Mouse (Mus musculus) left cerebral cortex, adult 18-20 months (tissue): ENCODE data around the gene Il1b. TPM values are rescaled to one million over a fixed set of nuclear protein-coding genes. Genes with fewer than 3 reads are reported as not detected.

Source experiments
- DNase-seq, 2 experiments: peaks; one replicate each; pipeline ENCODE4 v3.0.0; 2021 to 2022; ENCODE audit warnings: low spot score in 2 of 2, mixed read lengths in 1 of 2
- total RNA-seq, 2 experiments: library from RNA; stranded (reverse); gene quantifications; 2 replicates each; pipeline ENCODE4 v1.2.3; 2021

Il1b gene
- total RNA-seq, 2 experiments from 2014 or later = 0.33 TPM; not detected in 1

- no peak for DNase-seq
Measured at GRCm38 (mm10) chr2:129368795-129369194, 2.1 kb downstream of the Il1b start.

GRCm38 (mm10) chr2:129368106-129368505, 2.8 kb downstream of the Il1b start:
- DNase-seq = no peak

- DNase-seq = no peak
Measured at GRCm38 (mm10) chr2:129367246-129367645, 3.7 kb downstream of the Il1b start.

GRCm38 (mm10) chr2:129360975-129361560, 9.9 kb downstream of the Il1b start:
- no peak for DNase-seq

- DNase-seq = peak; percentile 61 to 78
Measured at GRCm38 (mm10) chr2:129360197-129360596, 10.7 kb downstream of the Il1b start.

- no peak for DNase-seq
Measured at GRCm38 (mm10) chr2:129338138-129338621, 32.8 kb downstream of the Il1b start.

- DNase-seq = no peak
Measured at GRCm38 (mm10) chr2:129333471-129333870, 37.5 kb downstream of the Il1b start.

- DNase-seq = no peak
Measured at GRCm38 (mm10) chr2:129330540-129330939, 40.4 kb downstream of the Il1b start.

- no peak for DNase-seq
Measured at GRCm38 (mm10) chr2:129330024-129330423, 40.9 kb downstream of the Il1b start.

GRCm38 (mm10) chr2:129328238-129328637, 42.7 kb downstream of the Il1b start:
- no peak for DNase-seq

- no peak for DNase-seq
Measured at GRCm38 (mm10) chr2:129324216-129324615, 46.7 kb downstream of the Il1b start.

GRCm38 (mm10) chr2:129322117-129322635, 48.8 kb downstream of the Il1b start:
- DNase-seq = peak; percentile 56 to 57

GRCm38 (mm10) chr2:129320033-129320605, 50.8 kb downstream of the Il1b start:
- DNase-seq = peak; percentile 15 to 23

- no peak for DNase-seq
Measured at GRCm38 (mm10) chr2:129315831-129316230, 55.1 kb downstream of the Il1b start.

GRCm38 (mm10) chr2:129314880-129315279, 56.1 kb downstream of the Il1b start:
- no peak for DNase-seq

Other genes starting within 250 kb of the Il1b start
- 10 to 100 TPM; 10.7 to 11.0 TPM for gene Chchd5, start 241.4 kb downstream of the Il1b start, total RNA-seq
- 100 to 1,000 TPM; 174 to 176 TPM for gene Slc20a1, start 172.4 kb downstream of the Il1b start, total RNA-seq
- under 1 TPM; 0.30 to 0.37 TPM for gene Ckap2l, start 73.9 kb downstream of the Il1b start, total RNA-seq
- under 1 TPM; 0.73 to 0.77 TPM for gene Il1a, start 61.2 kb downstream of the Il1b start, total RNA-seq
- 1 to 10 TPM in 1 of 2 experiments, under 1 TPM in 1; 0.86 to 1.2 TPM for gene F830045P16Rik, start 165.5 kb upstream of the Il1b start, total RNA-seq
- gene Sirpa, start 221.7 kb upstream of the Il1b start, total RNA-seq = 100 to 1,000 TPM; 370 to 383 TPM